Mouse (Mus musculus) thymus, adult 2 months (tissue): Measurements from ENCODE around the gene Cdv3.

ENCODE experiments used
- CTCF ChIP-seq: fragments of 200-500 bp; IDR thresholded peaks from 2 replicates; pipeline ENCODE4 v1.5.1; 2012; ENCODE audit warnings: mild to moderate bottlenecking, control low read depth, low read length, moderate library complexity, borderline replicate concordance; ENCODE audit not compliant: control insufficient read depth, poor library complexity, insufficient read depth; ENCODE audit errors: extremely low read depth
- POLR2A ChIP-seq: fragments of 200-500 bp; IDR thresholded peaks from 2 replicates; pipeline ENCODE4 v1.6.1; 2012; ENCODE audit warnings: mild to moderate bottlenecking, low read length, control low read depth, moderate library complexity; ENCODE audit not compliant: control insufficient read depth, poor library complexity, insufficient read depth; ENCODE audit errors: extremely low read depth

DNA sequence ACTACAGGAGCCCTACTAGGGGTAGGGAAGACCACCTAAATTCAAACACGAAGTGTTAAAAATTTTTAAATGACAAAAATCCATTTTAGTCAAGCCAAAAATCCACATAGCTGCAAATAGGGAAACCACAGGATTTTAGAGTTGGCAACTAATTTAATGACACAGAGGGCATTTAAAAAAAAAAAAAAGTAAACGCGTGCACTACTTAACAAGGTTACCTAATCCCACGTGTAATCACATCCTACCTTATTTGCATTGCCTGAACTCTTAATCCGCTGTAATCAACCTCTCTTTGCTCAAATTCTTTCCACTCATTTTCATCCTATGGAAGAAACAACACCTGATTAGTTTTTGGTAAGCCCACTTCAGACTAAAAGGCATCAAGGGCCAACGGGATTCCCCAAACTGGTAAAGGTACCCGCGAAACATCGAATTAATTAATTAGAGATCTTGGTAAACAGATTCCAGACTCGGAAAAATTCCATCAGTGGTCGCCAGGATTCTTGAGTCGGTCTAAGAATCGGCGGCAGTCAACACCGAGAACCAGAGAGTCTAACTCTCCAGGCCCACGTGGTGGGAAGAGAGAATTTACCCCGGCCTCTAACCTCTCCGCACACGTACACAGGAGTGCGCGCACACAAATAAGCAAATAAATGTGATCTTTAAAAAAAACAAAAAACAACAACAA lies 1.8 kb downstream of the Cdv3 start:
- TF ChIP-seq CTCF (no peak), POLR2A (no peak)
